Mouse (Mus musculus) thymus, adult 2 months (tissue): ENCODE measurements around the gene Ptprn. TPM values are rescaled to one million over a fixed set of nuclear protein-coding genes. Genes with fewer than 3 reads are reported as not detected.

Experiments used
- DNase-seq: peaks from one replicate; pipeline ENCODE4 v3.0.0; 2021
- H3K27ac ChIP-seq: fragments of 200-500 bp; 2 replicates; pipeline ENCODE4 v1.5.1; 2012; ENCODE audit warnings: low read length, control low read depth; ENCODE audit not compliant: control insufficient read depth, insufficient read depth
- H3K27me3 ChIP-seq: fragments of 200-500 bp; 2 replicates; pipeline ENCODE4 v1.6.1; 2012; ENCODE audit warnings: mild to moderate bottlenecking, low read length, moderate library complexity, mixed read lengths; ENCODE audit not compliant: control insufficient read depth, insufficient read depth
- H3K36me3 ChIP-seq: fragments of 200-500 bp; 2 replicates; pipeline ENCODE4 v1.6.1; 2012; ENCODE audit warnings: mild to moderate bottlenecking, low read length, moderate library complexity; ENCODE audit not compliant: control insufficient read depth, insufficient read depth
- H3K4me1 ChIP-seq: fragments of 200-500 bp; replicated peaks from 2 replicates; pipeline ENCODE4 v1.6.1; 2012; ENCODE audit warnings: low read length; ENCODE audit not compliant: control insufficient read depth, insufficient read depth
- H3K4me3 ChIP-seq: fragments of 200-500 bp; 2 replicates; pipeline ENCODE4 v1.5.1; 2012; ENCODE audit warnings: mild to moderate bottlenecking, low read length, control low read depth, moderate library complexity; ENCODE audit not compliant: control insufficient read depth, insufficient read depth
- CTCF ChIP-seq: fragments of 200-500 bp; IDR thresholded peaks from 2 replicates; pipeline ENCODE4 v1.5.1; 2012; ENCODE audit warnings: mild to moderate bottlenecking, control low read depth, low read length, moderate library complexity, borderline replicate concordance; ENCODE audit not compliant: control insufficient read depth, poor library complexity, insufficient read depth; ENCODE audit errors: extremely low read depth
- POLR2A ChIP-seq: fragments of 200-500 bp; IDR thresholded peaks from 2 replicates; pipeline ENCODE4 v1.6.1; 2012; ENCODE audit warnings: mild to moderate bottlenecking, low read length, control low read depth, moderate library complexity; ENCODE audit not compliant: control insufficient read depth, poor library complexity, insufficient read depth; ENCODE audit errors: extremely low read depth
- WGBS: fragments of 180-500 bp; shearing (Covaris S2); methylation state at CpG from one replicate; pipeline ENCODE4 v1.1.7; 2018; 5-methylcytosine and 5-hydroxymethylcytosine counted together
- polyA plus RNA-seq: library from polyadenylated mRNA; depleted of rRNA; stranded (reverse); fragments of >200 nt; gene quantifications from 2 replicates; pipeline ENCODE4 v1.2.3, GENCODE M21; 2012

The Ptprn gene
- polyA plus RNA-seq, 1 experiment: 2.6 TPM

DNA sequence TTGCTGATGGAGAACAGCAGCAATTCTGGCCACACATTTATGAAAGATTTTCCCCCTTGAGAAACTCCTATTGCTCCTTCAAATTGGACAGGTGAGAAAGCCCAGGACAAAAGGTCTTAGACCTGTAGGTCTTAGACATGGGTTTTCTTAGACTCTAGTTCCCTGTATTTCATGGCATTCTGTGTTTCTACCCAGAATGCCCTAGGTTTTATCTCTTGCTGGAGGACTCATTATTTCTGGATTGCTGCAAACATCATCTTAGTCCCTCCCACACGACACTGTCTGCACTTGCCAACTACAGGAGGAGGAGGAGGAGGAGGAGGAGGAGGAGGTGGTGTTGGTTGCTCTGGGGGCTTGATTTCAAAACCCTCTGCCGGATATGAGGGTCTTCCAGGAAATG, 38.2 kb downstream of the Ptprn start:
- Histone ChIP-seq H3K4me1 (peaks cover 30% of the 10 kb centered on the region), H3K36me3 (no peaks in the 10 kb centered on the region), H3K4me3 (no peak overlapping the region), H3K27ac (no peak overlapping the region; the same call in 1 of the 2 replicates), H3K27me3 (no peaks in the 10 kb centered on the region)
- no peak for TF ChIP-seq POLR2A
- TF ChIP-seq CTCF: no peak
- WGBS: 49% methylated on average over 2 of the region's 2 CpGs
- no peak for DNase-seq

DNA sequence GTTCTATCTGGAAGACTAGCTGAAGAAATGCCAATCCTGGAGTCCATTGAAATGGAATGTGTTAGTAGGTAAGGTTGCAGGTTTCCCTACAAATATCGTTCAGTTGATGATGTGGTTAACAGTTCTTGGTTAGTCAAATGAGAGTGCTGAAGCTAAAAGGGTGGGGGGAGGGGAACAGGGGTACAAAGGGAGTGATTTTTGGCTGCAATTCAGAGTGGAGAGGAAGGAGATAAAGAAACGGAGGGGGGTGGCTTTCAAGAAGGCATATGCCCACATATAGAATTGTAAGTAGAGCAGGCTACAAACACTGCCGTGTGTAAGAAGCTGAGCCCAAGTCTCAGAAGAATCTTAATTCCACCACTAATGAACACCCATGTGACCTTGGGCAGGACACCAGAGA, 38.8 kb downstream of the Ptprn start:
- Histone ChIP-seq H3K4me1 (peaks cover 30% of the 10 kb centered on the region), H3K4me3 (no peak overlapping the region), H3K27ac (no peak overlapping the region; the same call in 1 of the 2 replicates), H3K27me3 (no peaks in the 10 kb centered on the region), H3K36me3 (no peaks in the 10 kb centered on the region)
- no peak for TF ChIP-seq POLR2A
- TF ChIP-seq CTCF: no peak
- no peak for DNase-seq
- 7% methylated on average over 3 of the region's 3 CpGs for WGBS

DNA sequence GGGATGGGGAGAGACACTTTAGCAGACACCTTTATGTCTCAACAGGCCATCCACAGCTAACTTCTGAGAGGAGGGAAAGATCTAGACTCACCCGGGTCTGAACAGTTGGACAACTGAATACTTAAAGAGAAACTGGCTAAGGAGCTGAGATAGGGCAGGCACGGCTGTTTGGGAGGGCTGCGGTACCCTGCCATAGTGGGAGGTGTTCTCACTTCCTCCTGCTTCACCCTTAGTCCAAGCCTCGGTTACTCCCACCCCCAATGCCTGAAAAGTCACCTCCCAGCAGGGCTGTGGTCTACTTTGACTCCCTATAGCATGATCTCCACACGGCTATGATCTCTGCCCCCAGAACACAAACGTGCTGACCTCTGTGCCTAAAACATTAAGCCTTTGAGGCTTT, 40.8 kb downstream of the Ptprn start:
- Histone ChIP-seq H3K4me1 (peaks cover 36% of the 10 kb centered on the region), H3K4me3 (no peak overlapping the region), H3K27me3 (no peaks in the 10 kb centered on the region), H3K27ac (peak overlapping the region; percentile 75), H3K36me3 (no peaks in the 10 kb centered on the region)
- 3% methylated on average over 6 of the region's 6 CpGs for WGBS
- peak; percentile 43 for DNase-seq
- TF ChIP-seq CTCF: no peak

DNA sequence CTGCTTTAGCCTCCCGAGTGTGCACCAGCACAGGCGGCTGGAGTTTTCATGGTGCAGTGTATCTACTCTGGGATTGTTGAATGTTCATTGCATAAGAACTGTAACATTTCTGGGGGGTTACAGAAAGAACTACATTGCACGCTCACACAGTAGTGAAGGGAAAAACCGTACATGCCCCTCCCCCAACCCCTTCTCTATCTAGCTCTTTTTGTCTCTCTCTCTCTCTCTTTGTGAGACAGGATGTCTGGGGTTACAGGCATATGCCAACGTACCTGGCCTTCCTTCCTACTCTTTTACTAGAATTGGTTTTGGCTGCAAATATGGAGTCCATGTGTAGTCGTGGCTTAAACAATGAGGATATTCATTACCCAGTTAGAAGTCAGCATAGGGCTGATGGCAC, 41.4 kb downstream of the Ptprn start:
- peaks cover 38% of the 10 kb centered on the region for H3K4me1 ChIP-seq
- 33% methylated on average over 6 of the region's 6 CpGs for WGBS

GRCm38 (mm10) chr1:75221538-75221937, 42.8 kb downstream of the Ptprn start:
- Histone ChIP-seq H3K4me3 (no peak overlapping the region), H3K4me1 (peaks cover 51% of the 10 kb centered on the region), H3K27me3 (no peaks in the 10 kb centered on the region), H3K27ac (no peak overlapping the region), H3K36me3 (no peaks in the 10 kb centered on the region)
- no peak for DNase-seq
- WGBS: 91% methylated on average over 3 of the region's 3 CpGs
- TF ChIP-seq POLR2A (no peak), CTCF (no peak)

More for the DNA sequence above, 41.4 kb downstream of the Ptprn start:
- Histone ChIP-seq H3K27ac (peak overlapping the region; percentile 78), H3K4me3 (no peak overlapping the region), H3K27me3 (no peaks in the 10 kb centered on the region), H3K36me3 (no peaks in the 10 kb centered on the region)
- DNase-seq: peak; percentile 65
- TF ChIP-seq POLR2A (no peak), CTCF (no peak)

- Histone ChIP-seq H3K4me1 (peaks cover 57% of the 10 kb centered on the region), H3K27me3 (no peaks in the 10 kb centered on the region), H3K36me3 (peaks cover 11% of the 10 kb centered on the region), H3K4me3 (peak within 1 kb of the TSS; percentile 71), H3K27ac (peak within 1 kb of the TSS; percentile 47)
- no peak for DNase-seq
- TF ChIP-seq POLR2A: no peak
- TF ChIP-seq CTCF: no peak
- 14% methylated on average over 34 of the region's 34 CpGs for WGBS
Observed at GRCm38 (mm10) chr1:75219531-75219930, 44.8 kb downstream of the Ptprn start, which contains the start of gene Tuba4a. Gene Tuba4a, minus strand, starts transcription at chr1:75219865.

- H3K27me3 ChIP-seq: no peaks in the 10 kb centered on the region
- TF ChIP-seq POLR2A (peak; percentile 98), CTCF (no peak)
- peak; percentile 97 for DNase-seq
- WGBS: under 1% methylated on average over 24 of the region's 24 CpGs
- peak overlapping the region; percentile 71 for H3K4me3 ChIP-seq
- H3K36me3 ChIP-seq: peaks cover 15% of the 10 kb centered on the region
- peaks cover 58% of the 10 kb centered on the region for H3K4me1 ChIP-seq
- H3K27ac ChIP-seq: peak overlapping the region; percentile 47
Observed at GRCm38 (mm10) chr1:75219078-75219477, 45.2 kb downstream of the Ptprn start.
